Mouse (Mus musculus) lung, postnatal 0 days (tissue): ENCODE results near the gene Fcgr2b. TPM values are rescaled to one million over a fixed set of nuclear protein-coding genes. Genes with fewer than 3 reads are reported as not detected.

Experiments used
- ATAC-seq: fragments of 200-750 bp; cut with Nextera tagmentation; 2 replicates; pipeline ENCODE4 v1.8.0; 2017; ENCODE audit warnings: moderate library complexity
- DNase-seq: peaks from one replicate; pipeline ENCODE4 v3.0.0-alpha.2; 2016; ENCODE audit warnings: low spot score
- H3K27ac ChIP-seq: fragments of 300-500 bp; sonication (generic); 2 replicates; pipeline ENCODE4 v1.5.1; 2014; ENCODE audit warnings: antibody characterized with exemption, mild to moderate bottlenecking, low read length, mixed read lengths
- H3K27me3 ChIP-seq: fragments of 300-500 bp; sonication (generic); replicated peaks from 2 replicates; pipeline ENCODE4 v1.6.1; 2014; ENCODE audit warnings: low read length, mixed read lengths; ENCODE audit not compliant: insufficient read depth
- H3K36me3 ChIP-seq: fragments of 300-500 bp; sonication (generic); 2 replicates; pipeline ENCODE4 v1.6.1; 2014; ENCODE audit warnings: low read length, mixed read lengths; ENCODE audit not compliant: insufficient read depth
- H3K4me1 ChIP-seq: fragments of 300-500 bp; sonication (generic); 2 replicates; pipeline ENCODE4 v1.6.1; 2014; ENCODE audit warnings: antibody characterized with exemption, low read depth, low read length, mixed read lengths; ENCODE audit not compliant: insufficient read depth
- H3K4me2 ChIP-seq: fragments of 300-500 bp; sonication (generic); replicated peaks from 2 replicates; pipeline ENCODE4 v1.6.1; 2014; ENCODE audit warnings: low read depth, mild to moderate bottlenecking, low read length, moderate library complexity, mixed read lengths
- H3K4me3 ChIP-seq: fragments of 300-500 bp; sonication (generic); 2 replicates; pipeline ENCODE4 v1.5.1; 2014; ENCODE audit warnings: low read depth, low read length
- H3K9ac ChIP-seq: fragments of 300-500 bp; sonication (generic); replicated peaks from 2 replicates; pipeline ENCODE4 v1.6.1; 2014; ENCODE audit warnings: low read depth, mild to moderate bottlenecking
- H3K9me3 ChIP-seq: fragments of 300-500 bp; sonication (generic); 2 replicates; pipeline ENCODE4 v1.6.1; 2016; ENCODE audit warnings: low read length, mixed read lengths
- CTCF ChIP-seq: IDR thresholded peaks from 2 replicates; pipeline ENCODE4 v1.5.1; 2016; ENCODE audit warnings: antibody characterized with exemption, mild to moderate bottlenecking
- EP300 ChIP-seq: IDR thresholded peaks from 2 replicates; pipeline ENCODE4 v1.6.1; 2016; ENCODE audit warnings: antibody characterized with exemption, mild to moderate bottlenecking, control low read depth
- WGBS: fragments of 180-500 bp; shearing (Covaris S2); extraction: QIAGEN DNeasy Blood & Tissue Kit; methylation state at CpG from one replicate; pipeline ENCODE4 v1.1.7; 2014; 5-methylcytosine and 5-hydroxymethylcytosine counted together
- polyA plus RNA-seq: library from polyadenylated mRNA; unstranded; fragments of >200 nt; fragmentation: Nextera tagmentation; extraction: Ambion mirVana; gene quantifications from 2 replicates; pipeline ENCODE4 v1.2.1, GENCODE M21; 2015

Gene Fcgr2b
- polyA plus RNA-seq, 1 experiment from 2014 or later: 9.2 TPM

GRCm38 (mm10) chr1:170972936-170973335, 3.4 kb downstream of the Fcgr2b start:
- WGBS: 60% methylated on average over 4 of the region's 4 CpGs

GRCm38 (mm10) chr1:170972494-170972893, 3.9 kb downstream of the Fcgr2b start:
- H3K27me3 ChIP-seq: no peaks in the 10 kb centered on the region
- no peak overlapping the region for H3K27ac ChIP-seq
- 69% methylated on average over 6 of the region's 6 CpGs for WGBS
- no peaks in the 10 kb centered on the region for H3K36me3 ChIP-seq
- H3K9ac ChIP-seq: no peak overlapping the region
- DNase-seq (no peak), ATAC-seq (no peak)
- TF ChIP-seq CTCF: no peak
- no peak for TF ChIP-seq EP300
- no peak overlapping the region for H3K4me2 ChIP-seq
- no peaks in the 10 kb centered on the region for H3K4me1 ChIP-seq
- H3K9me3 ChIP-seq: no peaks in the 10 kb centered on the region
- H3K4me3 ChIP-seq: no peak overlapping the region

More at GRCm38 (mm10) chr1:170972936-170973335, 3.4 kb downstream of the Fcgr2b start:
- Histone ChIP-seq H3K4me1 (no peaks in the 10 kb centered on the region), H3K36me3 (no peaks in the 10 kb centered on the region), H3K9me3 (no peaks in the 10 kb centered on the region), H3K4me2 (no peak overlapping the region), H3K4me3 (no peak overlapping the region), H3K9ac (no peak overlapping the region), H3K27me3 (no peaks in the 10 kb centered on the region), H3K27ac (no peak overlapping the region)
- TF ChIP-seq EP300 (no peak), CTCF (no peak)
- ATAC-seq (no peak), DNase-seq (no peak)

GRCm38 (mm10) chr1:170968576-170968975, 7.8 kb downstream of the Fcgr2b start:
- no peak for DNase-seq
- TF ChIP-seq CTCF: no peak
- TF ChIP-seq EP300: no peak
- Histone ChIP-seq H3K9me3 (no peaks in the 10 kb centered on the region), H3K27me3 (no peaks in the 10 kb centered on the region), H3K4me1 (no peaks in the 10 kb centered on the region), H3K36me3 (no peaks in the 10 kb centered on the region), H3K4me3 (no peak overlapping the region), H3K27ac (no peak overlapping the region), H3K4me2 (no peak overlapping the region), H3K9ac (no peak overlapping the region)
- WGBS: 50% methylated on average over 1 of the region's 1 CpGs
- ATAC-seq: no peak

GRCm38 (mm10) chr1:170967581-170967980, 8.8 kb downstream of the Fcgr2b start:
- ATAC-seq: no peak; the same call in 1 of the 2 replicates
- WGBS: 59% methylated on average over 3 of the region's 3 CpGs
- H3K4me2 ChIP-seq: no peak overlapping the region

GRCm38 (mm10) chr1:170963087-170963486, 13.3 kb downstream of the Fcgr2b start:
- no peak overlapping the region for H3K4me3 ChIP-seq
- H3K9me3 ChIP-seq: no peaks in the 10 kb centered on the region
- 55% methylated on average over 7 of the region's 7 CpGs for WGBS
- H3K27ac ChIP-seq: no peak overlapping the region
- no peaks in the 10 kb centered on the region for H3K36me3 ChIP-seq
- ATAC-seq (peak; percentile 37), DNase-seq (peak; percentile 18)
- H3K4me1 ChIP-seq: no peaks in the 10 kb centered on the region
- H3K9ac ChIP-seq: no peak overlapping the region
- no peaks in the 10 kb centered on the region for H3K27me3 ChIP-seq
- H3K4me2 ChIP-seq: no peak overlapping the region
- TF ChIP-seq EP300 (no peak), CTCF (no peak)

More at GRCm38 (mm10) chr1:170967581-170967980, 8.8 kb downstream of the Fcgr2b start:
- Histone ChIP-seq H3K36me3 (no peaks in the 10 kb centered on the region), H3K4me1 (no peaks in the 10 kb centered on the region), H3K9ac (no peak overlapping the region), H3K27me3 (no peaks in the 10 kb centered on the region), H3K4me3 (no peak overlapping the region), H3K9me3 (no peaks in the 10 kb centered on the region), H3K27ac (no peak overlapping the region)
- peak; percentile 33 for DNase-seq
- TF ChIP-seq EP300: no peak
- no peak for TF ChIP-seq CTCF

GRCm38 (mm10) chr1:170962301-170962700, 14.0 kb downstream of the Fcgr2b start:
- H3K36me3 ChIP-seq: no peaks in the 10 kb centered on the region
- TF ChIP-seq EP300 (no peak), CTCF (no peak)
- 42% methylated on average over 2 of the region's 2 CpGs for WGBS
- H3K9ac ChIP-seq: no peak overlapping the region
- H3K9me3 ChIP-seq: no peaks in the 10 kb centered on the region
- no peaks in the 10 kb centered on the region for H3K4me1 ChIP-seq
- H3K4me3 ChIP-seq: no peak overlapping the region
- ATAC-seq: no peak
- H3K4me2 ChIP-seq: no peak overlapping the region
- no peak overlapping the region for H3K27ac ChIP-seq
- DNase-seq: peak; percentile 17
- no peaks in the 10 kb centered on the region for H3K27me3 ChIP-seq

GRCm38 (mm10) chr1:170961101-170961500, 15.2 kb downstream of the Fcgr2b start:
- Histone ChIP-seq H3K4me2 (no peak overlapping the region), H3K4me3 (no peak overlapping the region), H3K9me3 (no peaks in the 10 kb centered on the region), H3K36me3 (no peaks in the 10 kb centered on the region), H3K27me3 (no peaks in the 10 kb centered on the region), H3K9ac (no peak overlapping the region), H3K4me1 (no peaks in the 10 kb centered on the region), H3K27ac (no peak overlapping the region)
- 78% methylated on average over 6 of the region's 6 CpGs for WGBS
- ATAC-seq: no peak
- DNase-seq: no peak
- no peak for TF ChIP-seq CTCF
- TF ChIP-seq EP300: no peak
